Mouse (Mus musculus) neutrophil, adult 5-6 weeks (primary cell): Measurements from ENCODE around the gene Trim72. TPM values are rescaled to one million over a fixed set of nuclear protein-coding genes. Genes with fewer than 3 reads are reported as not detected.
A peak's percentile ranks its signal among the peaks of the same experiment; 100 is the strongest.

Source experiments
- ATAC-seq: fragments of 151-379, 151-347 bp; 2 replicates; pipeline ENCODE4 v1.8.0; 2017; ENCODE audit warnings: mild to moderate bottlenecking, moderate TSS enrichment; ENCODE audit not compliant: insufficient number of reproducible peaks, poor library complexity, low FRiP score, severe bottlenecking; ENCODE audit errors: extremely low read depth
- total RNA-seq: library from RNA; stranded (forward); fragments of 200-1000 nt; gene quantifications from 2 replicates; pipeline ENCODE4 v1.2.3, GENCODE M21; 2017

The Trim72 gene
- 0.70 and 0.86 TPM in 2 replicates for total RNA-seq

- ATAC-seq = no peak
Measured at GRCm38 (mm10) chr7:128003688-128004087, at the start of gene Trim72. Gene Trim72 (plus strand): TSS chr7:128003949.

DNA sequence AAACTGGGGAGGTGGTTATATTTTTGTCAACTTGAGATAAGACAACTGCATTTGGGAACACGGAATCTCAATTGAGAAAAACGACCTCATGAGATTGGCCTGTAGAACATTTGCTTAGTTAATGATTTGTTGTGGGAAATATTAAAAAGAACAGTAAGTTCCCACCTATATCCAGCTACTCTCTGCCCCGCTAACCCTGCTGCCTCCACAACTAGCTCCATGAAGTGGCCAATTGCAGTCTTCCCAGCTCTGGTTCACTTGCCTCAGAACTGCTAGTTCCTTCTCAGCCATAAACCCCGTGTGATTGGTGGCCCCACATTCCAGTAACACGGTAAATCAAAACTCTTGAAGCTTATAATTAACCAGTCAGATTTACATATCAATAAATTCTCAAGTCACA, 44.4 kb upstream of the Trim72 start:
- no peak for ATAC-seq

- no peak for ATAC-seq
Measured at GRCm38 (mm10) chr7:127966371-127966918, 37.3 kb upstream of the Trim72 start.

- ATAC-seq = peak; percentile 91
Measured at GRCm38 (mm10) chr7:127967004-127967921, 36.5 kb upstream of the Trim72 start, which contains the start of gene Fus. Gene Fus (plus strand): TSS chr7:127967457.

- ATAC-seq = no peak
Measured at GRCm38 (mm10) chr7:127967922-127968828, 35.6 kb upstream of the Trim72 start.

DNA sequence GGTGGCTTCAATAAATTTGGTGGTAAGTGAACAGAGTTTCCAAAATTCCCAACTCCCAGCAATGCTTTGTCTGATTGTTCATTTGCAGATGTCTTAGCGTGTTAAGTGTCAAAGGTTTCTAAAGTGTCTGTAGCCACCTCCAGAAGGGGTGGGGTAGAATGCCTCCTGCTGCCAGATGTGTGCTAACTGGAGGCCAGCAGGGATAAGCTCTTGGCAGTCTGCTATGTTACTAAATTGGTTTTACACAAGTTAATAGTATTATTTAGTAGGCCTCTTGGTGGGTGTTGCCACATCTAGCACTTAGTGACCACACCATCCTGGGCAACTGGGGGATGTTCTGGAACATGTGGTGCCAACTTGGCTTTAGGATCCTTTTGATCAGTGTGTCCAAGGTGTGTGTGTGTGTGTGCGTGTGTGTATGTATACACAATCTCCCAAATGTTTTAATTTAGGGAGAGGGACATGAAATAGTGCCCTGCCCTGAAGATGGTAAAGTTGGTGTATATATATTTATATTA, 29.3 kb upstream of the Trim72 start:
- no peak for ATAC-seq

GRCm38 (mm10) chr7:127978856-127979255, 24.9 kb upstream of the Trim72 start:
- ATAC-seq = no peak

DNA sequence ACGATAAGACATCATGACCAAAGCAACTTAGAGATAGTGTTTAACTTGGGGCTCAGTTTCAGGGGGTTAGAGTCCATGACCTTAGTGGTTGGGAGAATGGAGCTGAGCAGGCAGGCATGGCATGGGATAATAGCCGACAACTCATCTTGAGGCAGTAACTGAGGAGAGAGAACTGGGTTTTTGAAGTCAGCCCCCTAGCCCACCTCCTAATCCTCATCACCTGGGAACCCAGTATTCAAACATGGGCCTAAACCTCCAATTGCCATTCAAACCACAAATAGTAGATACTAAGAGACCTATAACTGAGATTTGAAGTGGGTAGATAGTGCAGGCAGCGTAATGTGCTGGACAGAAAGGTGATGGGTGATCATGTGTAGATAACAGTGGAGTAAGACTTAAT, 23.1 kb upstream of the Trim72 start:
- ATAC-seq = no peak

DNA sequence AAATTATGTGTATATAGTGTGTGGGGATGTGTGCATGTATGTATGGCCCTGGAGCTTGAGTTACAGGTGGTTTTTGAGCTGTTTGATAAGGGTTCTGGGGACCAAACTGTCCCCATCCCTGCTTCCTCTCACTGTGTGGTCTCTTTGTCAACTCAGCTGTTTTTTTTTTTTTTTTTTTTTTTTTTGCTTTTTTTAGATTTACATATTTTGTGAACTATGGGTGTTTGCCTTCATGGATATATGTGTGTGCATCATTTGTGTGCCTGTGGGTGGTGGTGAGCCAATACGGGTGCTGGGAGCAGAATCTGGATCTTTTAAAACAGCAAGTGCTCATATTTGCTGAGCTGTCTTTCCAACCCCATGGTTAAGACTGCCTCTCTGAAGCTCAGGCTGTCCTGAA, 14.8 kb upstream of the Trim72 start:
- ATAC-seq = no peak

- ATAC-seq = peak; percentile 36; the same call in 1 of the 2 replicates
Measured at GRCm38 (mm10) chr7:127991643-127992487, 11.9 kb upstream of the Trim72 start.

DNA sequence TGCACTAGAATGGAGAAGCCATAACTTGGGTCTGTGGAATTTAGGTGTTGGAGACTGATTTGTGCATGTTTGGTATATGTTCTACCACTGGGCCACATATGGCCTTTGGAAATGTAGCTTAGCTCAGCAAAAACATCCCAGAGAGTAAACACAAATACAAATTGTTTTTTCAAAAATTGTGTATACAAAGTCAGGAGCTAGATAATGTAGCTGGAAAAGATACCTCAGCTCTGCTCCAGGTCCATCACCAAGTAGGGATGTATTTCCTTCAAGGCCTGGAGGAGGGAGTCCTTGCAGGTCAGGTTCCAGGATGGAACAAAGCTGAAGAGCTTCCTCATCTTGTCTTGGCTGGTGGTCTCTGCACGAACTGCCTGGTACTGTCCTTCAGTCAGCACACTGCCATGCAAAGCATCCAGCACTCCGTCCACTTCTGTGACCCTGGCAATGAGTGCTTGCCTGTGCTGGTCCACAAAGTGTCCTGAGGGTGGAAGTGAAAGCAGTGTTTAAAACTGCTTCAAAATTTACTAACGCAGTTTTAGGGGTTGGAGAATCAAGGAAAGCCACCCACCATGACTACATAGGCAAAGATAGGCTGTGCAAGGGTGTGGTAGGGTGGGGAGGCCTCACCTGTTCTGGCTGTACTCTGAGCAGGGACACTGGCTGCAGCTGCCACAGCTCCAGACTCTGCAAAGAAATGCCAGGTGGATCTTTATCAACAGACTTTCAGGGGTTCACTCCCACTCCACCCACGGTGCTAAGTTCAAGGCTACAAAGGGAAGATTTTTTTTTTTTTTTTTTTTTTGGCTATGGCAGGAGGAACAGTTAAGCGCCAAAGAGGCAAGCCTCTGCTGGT, 11.0 kb upstream of the Trim72 start:
- no peak for ATAC-seq

DNA sequence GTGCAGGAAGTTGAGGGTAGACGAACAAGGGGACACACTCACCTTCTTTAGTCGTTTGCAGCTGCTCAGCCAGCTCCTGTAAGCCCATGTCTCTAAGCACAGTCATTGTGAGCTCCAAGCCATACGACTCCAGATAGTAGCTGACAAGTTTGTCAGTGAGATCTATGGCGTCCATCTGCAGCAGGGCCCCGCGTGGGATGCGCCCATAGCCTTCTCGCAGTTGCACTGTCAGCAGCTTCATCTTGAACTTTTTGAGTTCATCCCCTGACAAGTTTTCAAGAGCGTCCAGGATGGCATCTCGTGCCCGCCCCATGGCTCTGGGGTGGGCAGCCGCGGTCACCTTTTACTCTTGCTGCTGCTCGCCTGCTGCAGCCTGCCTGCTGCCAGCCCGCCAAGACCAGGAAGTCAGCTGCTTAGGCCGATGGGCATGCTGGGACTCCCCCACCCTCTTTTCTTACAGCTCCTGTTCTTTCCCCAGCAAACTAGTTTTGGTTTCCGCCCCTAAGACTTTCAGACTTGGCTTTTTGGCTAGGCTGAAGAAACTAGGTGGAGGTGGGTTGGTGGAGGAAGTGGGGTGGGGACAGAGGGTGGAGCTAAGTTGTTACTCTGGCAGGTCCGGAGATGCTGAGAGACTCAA, 10.3 kb upstream of the Trim72 start, which contains the start of gene Pycard:
Gene Pycard, minus strand, starts transcription at position 527 of the 637 bp plus-strand sequence.
- ATAC-seq = peak; percentile 77

DNA sequence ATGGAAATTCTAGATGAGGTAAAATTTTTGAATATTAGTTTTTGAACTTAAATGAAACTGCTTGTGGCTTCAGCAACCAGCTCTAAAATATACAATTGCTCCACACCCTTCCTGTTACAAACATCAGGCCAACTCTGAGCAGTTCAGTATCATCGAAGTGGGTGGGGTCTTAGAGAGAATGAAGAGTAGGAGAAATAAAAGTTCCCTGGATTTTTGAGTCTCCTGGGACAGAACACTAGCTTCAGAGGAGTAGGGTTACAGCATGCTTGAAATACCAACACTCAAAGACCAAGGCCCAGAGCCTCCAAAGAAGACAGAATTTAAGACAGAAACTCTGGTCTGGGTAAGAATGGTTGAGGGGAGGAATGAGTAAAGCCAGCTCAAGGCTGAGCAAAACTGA, 4.3 kb upstream of the Trim72 start:
- ATAC-seq = no peak

GRCm38 (mm10) chr7:128000068-128000950, 3.4 kb upstream of the Trim72 start:
- no peak for ATAC-seq

DNA sequence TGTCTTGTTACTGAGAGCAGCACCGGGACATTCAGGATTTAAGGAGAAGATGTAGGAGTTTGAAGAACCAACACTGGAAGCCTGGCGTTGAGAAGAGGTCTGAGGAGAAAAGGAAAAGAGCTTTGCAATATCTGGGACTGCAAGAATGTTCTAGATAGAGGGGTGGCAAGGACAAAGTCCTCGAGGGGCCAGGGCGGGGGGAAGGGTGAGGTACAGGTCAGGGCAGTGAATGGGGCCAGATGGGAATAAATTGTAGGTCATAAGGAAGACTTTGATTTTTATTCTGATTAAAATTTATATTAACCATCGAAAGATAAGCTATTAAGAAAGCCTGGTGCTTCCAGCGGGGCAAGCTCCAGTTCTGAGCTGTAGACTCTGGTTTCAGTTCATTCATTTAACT, 651 bp upstream of the Trim72 start:
- ATAC-seq = no peak

GRCm38 (mm10) chr7:128004150-128004486, 369 bp downstream of the Trim72 start:
- no peak for ATAC-seq
